In the genomic region with DNA sequence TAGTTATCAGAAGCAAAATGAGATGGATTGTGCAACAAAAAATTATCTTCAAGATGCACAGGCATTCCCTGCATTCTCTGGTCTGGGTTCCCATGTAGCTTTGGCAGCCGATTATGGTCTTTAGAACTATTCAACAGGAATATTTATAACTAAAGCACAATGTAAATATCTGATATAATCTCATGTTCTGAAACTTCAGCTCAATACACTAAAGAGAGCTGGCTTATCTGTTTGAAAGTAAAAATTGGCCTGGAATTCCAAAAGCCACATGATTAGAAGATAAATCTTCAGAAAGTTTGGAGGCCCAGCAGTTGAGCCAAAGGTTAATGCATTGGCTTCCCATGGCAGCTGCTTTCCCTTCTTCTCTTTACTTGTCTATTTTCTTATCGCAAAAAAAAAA, we compare ENCODE assay signal across 27 mouse cellular contexts. TPM values are rescaled to one million over a fixed set of nuclear protein-coding genes. Genes with fewer than 3 reads are reported as not detected.
DNase-seq lines count a peak whose midpoint lies in the region; TF ChIP-seq lines count a peak whose summit lies in the region.
"Had no signal": no experiment of that assay in that cellular context is flagged by ENCODE, and none has a peak within 500 bp of the region (broad histone marks: within the 10 kb centered on the region; RNA-seq: fewer than 3 reads in every experiment).

No protein-coding gene starts in this region.

- 77% methylated on average over 2 of the region's 2 CpGs for WGBS in limb, embryonic 10.5 days

- peak overlapping the region; percentile 86 for H3K27ac ChIP-seq in gastrocnemius, adult 2 months
- no peak overlapping the region for H3K27ac ChIP-seq in limb, embryonic 10.5 days
- H3K27ac ChIP-seq: embryonic facial prominence, embryonic 13.5 days; forebrain, embryonic 13.5 days; hindbrain, embryonic 10.5 days; macrophage; midbrain, embryonic 10.5 days had no signal

- H3K79me2 ChIP-seq in C2C12 (ENCODE audit: control insufficient read depth, insufficient read depth) = no peaks in the 10 kb centered on the region
- H3K79me2 ChIP-seq in myocyte (ENCODE audit: control insufficient read depth, insufficient read depth) = no peaks in the 10 kb centered on the region

- H3K4me1 ChIP-seq in limb, embryonic 10.5 days = peaks cover 20% of the 10 kb centered on the region

- peak overlapping the region; percentile 67 for H3K4me3 ChIP-seq in gastrocnemius, adult 2 months
- H3K4me3 ChIP-seq in C2C12 (ENCODE audit: insufficient read depth, poor library complexity, severe bottlenecking) (no peak overlapping the region), myocyte (no peak overlapping the region)
- no peak overlapping the region for H3K4me3 ChIP-seq in limb, embryonic 10.5 days
- H3K4me3 ChIP-seq: embryonic facial prominence, embryonic 13.5 days; forebrain, embryonic 13.5 days; hindbrain, embryonic 10.5 days; intestine, embryonic 15.5 days; midbrain, embryonic 10.5 days had no signal

- no peak for TF ChIP-seq POLR2A in myocyte (IDR thresholded peaks at IDR 0.05; ENCODE audit: insufficient read length, low read depth)

- intact Hi-C loops in gastrocnemius, adult 2 months (cut with DNase I) = loop anchor here (10.0 kb wide), 1 partner anchor 99 kb away; no protein-coding TSS in a partner anchor
- intact Hi-C loops in gastrocnemius, postnatal 14 days (cut with DNase I; ENCODE audit: low total_unique reads) = no loop called here

- TF ChIP-seq CTCF in gastrocnemius, adult 2 months (IDR thresholded peaks at IDR 0.05) = no peak
- no peak for TF ChIP-seq CTCF in C2C12 (IDR thresholded peaks at IDR 0.05; ENCODE audit: control insufficient read depth, insufficient read depth, insufficient read length)

- no peaks in the 10 kb centered on the region for H3K27me3 ChIP-seq in C2C12 (ENCODE audit: control insufficient read depth, insufficient read depth, insufficient read length)
- no peaks in the 10 kb centered on the region for H3K27me3 ChIP-seq in myocyte (ENCODE audit: control insufficient read depth, insufficient read depth, insufficient read length)
- H3K27me3 ChIP-seq in limb, embryonic 10.5 days (ENCODE audit: low read depth, poor library complexity, severe bottlenecking) = no peaks in the 10 kb centered on the region
- H3K27me3 ChIP-seq: embryonic facial prominence, embryonic 13.5 days; forebrain, embryonic 13.5 days; intestine, embryonic 15.5 days; Patski had no signal

- H3K4me2 ChIP-seq in myocyte (ENCODE audit: low read depth) = no peak overlapping the region
- H3K4me2 ChIP-seq: embryonic facial prominence, embryonic 13.5 days; forebrain, embryonic 13.5 days; heart, embryonic 11.5 days; intestine, embryonic 15.5 days had no signal

- H3K79me3 ChIP-seq in C2C12 (ENCODE audit: low read depth) = no peaks in the 10 kb centered on the region

- DNase-seq in gastrocnemius, adult 2 months = no peak
- no peak for DNase-seq in gastrocnemius, postnatal 14 days
- DNase-seq in kidney, postnatal 4 days = peak; percentile 20 to 34
- DNase-seq in kidney, adult 18-20 months = no peak
- no peak for DNase-seq in limb, embryonic 10.5 days (ENCODE audit: low spot score)
- DNase-seq: adrenal gland, adult 2 months; cerebellum, adult 11-12 months; cerebellum, postnatal 10 days; kidney, postnatal 25 days; layer of hippocampus, adult 9-11 months; left cerebral cortex, postnatal 4 days; liver; right cerebral cortex, adult 18-20 months; right cerebral cortex, postnatal 4 days; thymus, adult 2 months; thymus, postnatal 4 days had no signal

- H3ac ChIP-seq in C2C12 (ENCODE audit: control insufficient read depth, insufficient read length, low read depth) (no peak overlapping the region), myocyte (ENCODE audit: control insufficient read depth, insufficient read length) (no peak overlapping the region)

- H3K9me3 ChIP-seq in limb, embryonic 10.5 days (replicated peaks) = no peaks in the 10 kb centered on the region
- H3K9me3 ChIP-seq: embryonic facial prominence, embryonic 13.5 days; forebrain, embryonic 13.5 days; hindbrain, embryonic 10.5 days; intestine, embryonic 15.5 days; midbrain, embryonic 10.5 days had no signal

- H3K36me3 ChIP-seq in C2C12 (ENCODE audit: control insufficient read depth, insufficient read depth) (no peaks in the 10 kb centered on the region), myocyte (ENCODE audit: control insufficient read depth, insufficient read depth) (no peaks in the 10 kb centered on the region)
- H3K36me3 ChIP-seq in limb, embryonic 10.5 days = no peaks in the 10 kb centered on the region
- H3K36me3 ChIP-seq: embryonic facial prominence, embryonic 13.5 days; hindbrain, embryonic 10.5 days; intestine, embryonic 15.5 days; midbrain, embryonic 10.5 days had no signal

TF ChIP-seq in C2C12, 6 proteins besides CTCF, POLR2A, EP300 and RAD21:
- TF ChIP-seq USF1 (IDR thresholded peaks at IDR 0.05; ENCODE audit: low read depth) (no peak), MYOD1 (IDR thresholded peaks at IDR 0.05; ENCODE audit: control insufficient read depth, insufficient read length, low read depth) (no peak), MYOG (IDR thresholded peaks at IDR 0.05; ENCODE audit: control insufficient read depth, extremely low read depth, insufficient read length) (no peak), FOSL1 (IDR thresholded peaks at IDR 0.05; ENCODE audit: insufficient read depth, low read length, poor library complexity, severe bottlenecking) (no peak), CEBPB (IDR thresholded peaks at IDR 0.05; ENCODE audit: low read depth) (peak; percentile 1)

TF ChIP-seq in myocyte, 11 proteins besides CTCF, POLR2A, EP300 and RAD21:
- TF ChIP-seq TCF3 (IDR thresholded peaks at IDR 0.05; ENCODE audit: insufficient read length, low read depth) (no peak), CEBPB (IDR thresholded peaks at IDR 0.05; ENCODE audit: insufficient read depth, poor library complexity, severe bottlenecking) (peak; percentile 65; the same call in 1 of the 2 replicates)

RNA-seq across cellular contexts. Expression of a gene that starts 4.6 kb away (rescaled TPM):
- 100 to 1,000 TPM; 271 to 502 TPM for total RNA-seq in gastrocnemius, adult 2 months (2021)
- 100 to 1,000 TPM; 413 to 497 TPM for total RNA-seq in gastrocnemius, postnatal 14 days (2021)
- 0.07 TPM for polyA plus RNA-seq in C2C12 (2012; fragmentation: generic; extraction: Trizol)
- 13.8 TPM for polyA plus RNA-seq in myocyte (2012; fragmentation: generic; extraction: Trizol)
- polyA plus RNA-seq in limb, embryonic 10.5 days (2016; fragmentation: Nextera tagmentation; extraction: Ambion mirVana) = 2.4 and 5.2 TPM in 2 replicates
- total RNA-seq: granulocyte monocyte progenitor cell, adult 5-6 weeks had no signal

Comparison
In these comparisons a context has a peak if more than half of its experiments do, and no peak if none do; other contexts are left out.
1. DNase-seq: peak in kidney, postnatal 4 days (2 of 2); none in gastrocnemius, adult 2 months (single experiment), gastrocnemius, postnatal 14 days (single experiment), kidney, adult 18-20 months (single experiment) and limb, embryonic 10.5 days (single experiment).